Mouse (Mus musculus) G1E (cell line): Measurements from ENCODE around the gene Olfr221. TPM values are rescaled to one million over a fixed set of nuclear protein-coding genes. Genes with fewer than 3 reads are reported as not detected.

Source experiments
- ATAC-seq: 2 replicates; pipeline ENCODE4 v1.8.0; 2016; ENCODE audit warnings: mild to moderate bottlenecking; ENCODE audit not compliant: insufficient number of reproducible peaks, poor library complexity, low FRiP score, severe bottlenecking; ENCODE audit errors: extremely low read depth
- DNase-seq: peaks from one replicate; pipeline ENCODE4 v3.0.0; 2012; ENCODE audit warnings: low spot score
- H3K27me3 ChIP-seq: 2 replicates; pipeline ENCODE4 v1.6.1; 2012; ENCODE audit warnings: mild to moderate bottlenecking, low read length, inconsistent platforms; ENCODE audit not compliant: insufficient read depth
- H3K36me3 ChIP-seq: replicated peaks from 2 replicates; pipeline ENCODE3; 2012; ENCODE audit warnings: mild to moderate bottlenecking, inconsistent platforms
- H3K4me1 ChIP-seq: 2 replicates; pipeline ENCODE4 v1.6.1; 2012; ENCODE audit warnings: low read depth, low read length, inconsistent platforms, mixed read lengths; ENCODE audit not compliant: insufficient read depth
- H3K4me3 ChIP-seq: 2 replicates; pipeline ENCODE4 v1.5.1; 2012; ENCODE audit warnings: low read depth, mild to moderate bottlenecking, inconsistent platforms, low read length, moderate library complexity, mixed read lengths
- H3K9me3 ChIP-seq: replicated peaks from 2 replicates; pipeline ENCODE4 v1.6.1; 2012; ENCODE audit warnings: inconsistent platforms
- CTCF ChIP-seq: IDR thresholded peaks from 2 replicates; pipeline ENCODE4 v1.5.1; 2012; ENCODE audit warnings: low read depth, low read length, inconsistent platforms, mixed read lengths
- GATA1 ChIP-seq: IDR thresholded peaks from 2 replicates; pipeline ENCODE4 v1.6.1; 2012; ENCODE audit warnings: borderline replicate concordance, low read length, inconsistent platforms, mixed read lengths
- GATA2 ChIP-seq: IDR thresholded peaks from 2 replicates; pipeline ENCODE4 v1.6.1; 2012; ENCODE audit warnings: low read depth, low read length, inconsistent platforms, borderline replicate concordance
- POLR2AphosphoS5 ChIP-seq: IDR thresholded peaks from 2 replicates; pipeline ENCODE4 v1.6.1; 2012; ENCODE audit warnings: low read depth, low read length, inconsistent platforms; ENCODE audit not compliant: insufficient replicate concordance
- TAL1 ChIP-seq: conservative IDR thresholded peaks from 2 replicates; pipeline ENCODE4 v1.6.1; 2012; ENCODE audit warnings: low read depth, low read length, inconsistent platforms, mixed read lengths
- polyA plus RNA-seq: library from polyadenylated mRNA; stranded (reverse); fragments of >175 nt; gene quantifications from 2 replicates; pipeline ENCODE4 v1.2.3, GENCODE M21; 2012
- total RNA-seq, 2 experiments: library from RNA; stranded (forward) in 1 of 2; stranded (reverse) in 1 of 2; fragments of 200-1000 nt in 1 of 2; fragments of >200 nt in 1 of 2; fragmentation: Nextera tagmentation in 1 of 2; gene quantifications; 2 replicates each; pipeline ENCODE4 v1.2.3; 2014 to 2017

The Olfr221 gene
- total and polyA plus RNA-seq, 3 experiments = 0.16 TPM; not detected in 2

DNA sequence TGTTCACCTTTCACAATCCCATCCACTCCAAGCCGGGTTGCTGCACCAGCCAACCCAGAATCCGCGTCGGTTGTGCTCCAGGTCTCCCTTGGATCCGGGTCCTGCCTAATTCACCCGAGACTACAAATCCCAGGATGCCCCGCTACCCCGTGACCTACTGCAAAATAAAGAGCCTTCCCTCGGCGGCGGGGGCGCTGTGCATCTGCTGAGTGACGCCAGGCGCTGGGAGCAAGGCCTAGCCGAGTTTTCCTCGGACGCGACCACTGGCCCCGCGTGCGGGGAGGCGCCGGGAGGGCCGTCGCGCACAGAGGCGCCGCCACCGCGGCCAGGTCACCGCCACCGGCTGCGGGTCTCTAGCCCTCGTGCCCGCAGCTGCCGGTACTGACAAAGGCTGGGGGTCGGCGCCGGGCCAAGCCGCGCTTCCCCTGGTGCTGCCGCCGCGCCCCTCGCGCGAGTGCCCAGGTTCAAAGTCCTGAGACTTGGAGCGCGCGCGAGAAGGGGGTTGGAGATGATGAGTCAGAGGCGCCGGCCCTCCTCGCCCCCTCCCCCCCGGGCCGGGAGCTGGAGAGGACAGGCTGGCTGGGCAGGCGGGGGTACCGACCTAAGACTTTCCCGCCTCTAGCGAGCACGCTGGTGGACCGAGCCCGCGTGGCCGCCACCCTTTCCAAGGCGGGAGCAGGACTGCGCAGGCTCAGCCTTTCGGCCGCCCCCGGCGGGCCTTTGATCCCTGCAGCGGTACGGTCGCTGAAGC lies 22.5 kb downstream of the Olfr221 start:
- Histone ChIP-seq H3K36me3 (peaks cover 24% of the 10 kb centered on the region), H3K4me3 (peak overlapping the region; percentile 80), H3K9me3 (no peaks in the 10 kb centered on the region), H3K4me1 (peaks cover 83% of the 10 kb centered on the region), H3K27me3 (no peaks in the 10 kb centered on the region)
- DNase-seq (peak; percentile 81), ATAC-seq (peak; percentile 55)
- TF ChIP-seq GATA2 (no peak), GATA1 (no peak), CTCF (no peak), POLR2AphosphoS5 (no peak), TAL1 (no peak)

DNA sequence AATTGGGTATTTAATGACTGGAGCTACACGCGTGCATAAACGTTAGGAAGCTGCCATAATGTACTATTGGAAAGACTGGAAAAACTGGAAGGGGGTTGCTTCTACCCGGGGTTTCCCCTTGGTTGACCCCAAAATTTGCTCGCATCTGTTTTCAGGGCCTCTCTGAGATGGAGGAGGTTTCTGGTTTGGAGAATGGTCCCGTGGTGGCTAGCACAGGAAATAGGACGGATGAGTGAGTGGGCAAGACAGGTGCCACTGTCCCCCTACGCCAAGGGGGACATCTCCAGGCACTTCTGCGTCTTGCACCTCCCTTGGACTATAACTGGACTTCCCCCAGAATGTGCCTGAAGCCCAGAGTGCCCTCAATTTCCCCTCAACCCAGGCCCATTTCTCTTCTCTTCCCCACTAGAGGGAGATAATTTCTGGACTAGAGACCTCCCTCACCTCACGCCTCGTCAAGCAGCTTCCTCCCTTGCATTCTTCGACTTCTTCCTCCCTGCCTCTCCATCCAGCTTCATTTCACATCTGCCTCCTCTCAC lies 23.1 kb downstream of the Olfr221 start:
- Histone ChIP-seq H3K36me3 (peaks cover 24% of the 10 kb centered on the region), H3K4me3 (peak overlapping the region; percentile 80), H3K9me3 (no peaks in the 10 kb centered on the region), H3K27me3 (no peaks in the 10 kb centered on the region), H3K4me1 (peaks cover 77% of the 10 kb centered on the region)
- DNase-seq (peak; percentile 51), ATAC-seq (0 out of 2 replicates have a peak, but pooled peaks have one; percentile 2)
- TF ChIP-seq CTCF = peak; percentile 21; the same call in 1 of the 2 replicates
- TF ChIP-seq GATA2 = no peak
- no peak for TF ChIP-seq GATA1

DNA sequence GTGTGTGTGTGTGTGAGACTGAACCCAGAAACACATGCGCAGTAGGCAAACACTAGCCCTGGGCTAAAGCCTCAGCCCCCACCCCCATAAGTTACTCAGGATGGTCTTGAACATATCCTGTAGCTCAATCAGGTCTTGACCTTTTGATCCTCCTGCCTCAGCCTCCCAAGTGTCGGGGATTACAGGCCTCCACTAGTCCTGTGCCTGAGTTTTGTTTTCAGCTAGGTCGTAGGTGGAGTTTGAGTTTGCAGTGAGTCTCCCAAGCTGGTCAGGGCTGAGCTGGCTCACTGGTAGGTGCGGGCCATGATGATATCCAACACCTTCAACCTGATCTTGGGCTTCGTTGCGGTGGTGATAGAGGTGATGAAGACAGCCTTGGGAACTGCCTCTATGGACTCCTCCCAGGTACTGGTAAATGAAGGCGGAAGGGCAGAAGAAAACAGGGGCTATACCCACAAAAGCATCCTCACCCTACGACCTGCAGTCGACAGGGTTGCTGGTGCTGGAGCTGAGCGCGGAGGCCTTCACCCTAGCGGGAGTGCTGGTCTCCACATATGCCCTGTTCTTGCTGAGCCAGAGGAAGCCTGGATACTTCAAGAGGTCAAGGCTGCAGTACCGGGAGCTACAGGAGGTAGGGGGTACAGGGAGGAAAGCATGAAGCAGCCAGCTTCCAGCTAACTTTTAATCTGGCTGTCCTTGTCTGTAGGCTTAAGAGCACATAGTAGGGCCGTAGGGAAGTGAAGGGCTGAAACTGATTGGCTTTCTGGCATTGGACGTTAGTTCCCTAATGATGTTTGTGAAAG lies 23.8 kb downstream of the Olfr221 start:
- no peak for DNase-seq
- no peak for ATAC-seq
- Histone ChIP-seq H3K9me3 (no peaks in the 10 kb centered on the region), H3K4me3 (peak overlapping the region; percentile 80), H3K4me1 (peaks cover 78% of the 10 kb centered on the region), H3K36me3 (peaks cover 24% of the 10 kb centered on the region), H3K27me3 (no peaks in the 10 kb centered on the region)
- TF ChIP-seq GATA1 (no peak), CTCF (no peak), GATA2 (no peak), TAL1 (no peak), POLR2AphosphoS5 (no peak)

DNA sequence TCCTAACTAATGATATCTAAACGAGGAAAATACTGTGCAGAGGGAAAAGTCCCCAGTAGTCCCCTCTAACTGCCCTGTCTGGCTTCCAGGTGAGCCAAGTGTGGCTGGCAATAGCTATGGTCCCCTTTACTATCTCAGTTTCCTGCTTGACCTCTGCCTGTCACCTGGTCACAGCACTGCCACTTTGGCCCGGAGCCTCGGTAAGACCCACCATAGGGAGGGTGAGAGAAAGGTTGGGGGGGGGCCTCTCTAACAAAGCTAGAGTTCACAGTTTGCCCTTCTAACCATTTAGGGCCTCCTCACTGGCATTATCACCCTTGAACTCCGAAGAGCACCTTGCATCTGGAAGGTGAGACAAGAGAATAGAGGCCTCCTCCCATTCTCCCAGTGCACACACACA lies 24.6 kb downstream of the Olfr221 start:
- Histone ChIP-seq H3K4me1 (peaks cover 74% of the 10 kb centered on the region), H3K9me3 (no peaks in the 10 kb centered on the region), H3K36me3 (peaks cover 24% of the 10 kb centered on the region), H3K27me3 (no peaks in the 10 kb centered on the region), H3K4me3 (no peak overlapping the region)
- ATAC-seq = no peak
- TF ChIP-seq GATA1 (no peak), POLR2AphosphoS5 (no peak), GATA2 (no peak), CTCF (no peak), TAL1 (no peak)
- no peak for DNase-seq

DNA sequence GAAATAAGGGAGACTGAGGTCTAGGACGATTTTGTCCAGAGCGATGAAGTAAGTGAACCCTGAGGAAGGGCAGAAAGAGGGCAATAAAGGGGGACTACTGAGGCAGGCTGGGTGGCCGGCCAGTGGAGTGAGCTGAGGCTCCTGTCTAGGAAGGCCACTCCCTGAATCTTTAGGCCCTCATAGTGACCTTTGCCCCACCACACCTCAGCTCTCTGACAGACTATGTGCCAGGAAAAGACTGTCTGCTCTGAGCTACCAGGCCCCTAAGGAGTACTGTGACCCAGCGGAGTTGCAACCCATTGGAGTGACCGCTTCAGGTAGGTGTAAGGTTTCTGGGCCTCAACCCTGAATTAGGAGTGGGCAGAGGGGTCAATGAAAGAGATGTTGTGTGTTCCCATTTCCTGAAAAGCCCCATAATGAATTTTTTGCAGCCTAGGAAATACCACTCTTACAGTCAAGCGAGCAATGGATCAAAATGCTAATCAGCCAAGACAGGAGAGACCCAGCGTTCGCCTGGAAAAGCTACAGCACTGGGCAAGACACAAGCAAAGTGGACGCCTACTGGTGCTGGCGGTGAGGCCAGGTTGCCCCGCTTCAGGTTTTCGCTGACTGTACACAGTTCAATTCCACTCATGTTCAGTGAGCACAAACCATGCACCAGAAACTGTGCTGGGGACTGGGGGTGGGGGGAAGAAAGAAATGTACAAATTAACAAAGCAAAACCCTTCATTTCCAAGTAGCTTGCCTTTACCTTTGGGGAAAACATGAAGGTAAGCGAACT lies 25.4 kb downstream of the Olfr221 start:
- peaks cover 70% of the 10 kb centered on the region for H3K4me1 ChIP-seq
- no peaks in the 10 kb centered on the region for H3K9me3 ChIP-seq
- TF ChIP-seq POLR2AphosphoS5 = no peak
- no peak for TF ChIP-seq CTCF
- no peak for TF ChIP-seq GATA1
- TF ChIP-seq TAL1 = no peak
- TF ChIP-seq GATA2 = no peak
- ATAC-seq (no peak), DNase-seq (no peak)
- H3K27me3 ChIP-seq = no peaks in the 10 kb centered on the region
- H3K4me3 ChIP-seq = no peak overlapping the region
- H3K36me3 ChIP-seq = peaks cover 24% of the 10 kb centered on the region

DNA sequence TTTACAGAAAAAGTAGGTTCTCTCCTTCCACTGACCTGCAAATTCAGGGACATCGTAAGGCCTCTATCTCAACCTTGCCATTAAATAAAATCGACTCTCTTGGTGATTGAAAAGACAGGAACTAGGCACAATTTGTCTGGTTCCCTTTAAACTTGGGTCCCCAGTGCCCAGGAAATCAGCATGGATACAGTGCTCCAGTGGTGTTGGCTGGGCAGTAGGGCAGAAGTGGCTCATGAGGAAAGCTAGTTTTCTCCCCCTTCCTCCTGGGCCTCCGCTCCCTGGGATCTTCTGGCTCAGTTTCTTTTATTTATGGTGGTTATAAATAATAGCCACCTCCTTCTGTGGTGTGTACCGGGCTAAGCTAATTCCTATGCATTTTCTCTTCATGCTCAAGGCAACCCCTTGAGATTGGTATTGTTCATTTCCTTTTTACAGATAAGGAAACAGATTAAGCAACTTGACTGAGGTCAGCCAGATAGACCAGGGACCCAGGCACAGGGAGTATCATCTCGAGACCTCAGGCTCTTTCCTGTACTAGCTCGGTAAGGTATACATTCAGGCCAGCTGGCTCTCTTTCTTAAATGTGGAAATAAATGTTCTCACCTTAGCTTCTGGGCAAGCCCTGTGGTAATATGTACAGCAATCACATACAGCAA lies 26.7 kb downstream of the Olfr221 start, which contains the start of gene Tmem253:
Gene Tmem253 (plus strand): TSS at position 214 of the 656 bp plus-strand sequence.
- TF ChIP-seq POLR2AphosphoS5 (no peak), CTCF (no peak), GATA2 (no peak), TAL1 (no peak), GATA1 (no peak)
- DNase-seq (no peak), ATAC-seq (no peak)
- H3K27me3 ChIP-seq = no peaks in the 10 kb centered on the region
- H3K4me3 ChIP-seq = peak within 1 kb of the TSS; percentile 71
- peaks cover 28% of the 10 kb centered on the region for H3K36me3 ChIP-seq
- no peaks in the 10 kb centered on the region for H3K9me3 ChIP-seq
- H3K4me1 ChIP-seq = peaks cover 65% of the 10 kb centered on the region
